Mouse (Mus musculus) left cerebral cortex, postnatal 36 days (tissue): ENCODE data around the gene Med27. TPM values are rescaled to one million over a fixed set of nuclear protein-coding genes. Genes with fewer than 3 reads are reported as not detected.

Source experiments
- DNase-seq, 2 experiments: peaks; one replicate each; pipeline ENCODE4 v3.0.0; 2021 to 2022; ENCODE audit warnings: low spot score in 2 of 2, mixed read lengths in 1 of 2
- intact Hi-C: fragments of 180-260 bp; cut with DNase I; formaldehyde crosslinking; loops from one replicate; pipeline ENCODE4 v1.15.1; 2025
- total RNA-seq, 2 experiments: library from RNA; stranded (reverse); gene quantifications; 2 replicates each; pipeline ENCODE4 v1.2.3; 2021

Med27 gene
- total RNA-seq, 2 experiments from 2014 or later, result 36.4 to 40.4 TPM

- intact Hi-C loops, result no loop called here
- no peak for DNase-seq
Observed at GRCm38 (mm10) chr2:29535566-29536244, 189.1 kb downstream of the Med27 start.

GRCm38 (mm10) chr2:29536481-29536880 is 189.9 kb downstream of the Med27 start:
- no peak for DNase-seq
- intact Hi-C loops, result no loop called here

GRCm38 (mm10) chr2:29537334-29537733 is 190.7 kb downstream of the Med27 start:
- intact Hi-C loops, result no loop called here
- no peak for DNase-seq

GRCm38 (mm10) chr2:29542039-29542438 is 195.4 kb downstream of the Med27 start:
- intact Hi-C loops, result no loop called here
- peak in 1 of 2 experiments; percentile 37 for DNase-seq

- no peak for DNase-seq
- intact Hi-C loops, result no loop called here
Observed at GRCm38 (mm10) chr2:29546571-29546970, 200.0 kb downstream of the Med27 start.

- no peak for DNase-seq
- intact Hi-C loops, result no loop called here
Observed at GRCm38 (mm10) chr2:29551816-29552585, 205.4 kb downstream of the Med27 start.

GRCm38 (mm10) chr2:29553945-29554634 is 207.5 kb downstream of the Med27 start:
- intact Hi-C loops, result no loop called here
- no peak for DNase-seq

- intact Hi-C loops, result no loop called here
- no peak for DNase-seq
Observed at GRCm38 (mm10) chr2:29558561-29558960, 211.9 kb downstream of the Med27 start.

GRCm38 (mm10) chr2:29559955-29560354 is 213.3 kb downstream of the Med27 start:
- no peak for DNase-seq
- intact Hi-C loops, result loop anchor here (5.0 kb wide), 1 partner anchor 173 kb away; no protein-coding TSS in a partner anchor

GRCm38 (mm10) chr2:29561468-29561867 is 214.8 kb downstream of the Med27 start:
- no peak for DNase-seq
- intact Hi-C loops, result loop anchor here (5.0 kb wide), 1 partner anchor 174 kb away; no protein-coding TSS in a partner anchor

GRCm38 (mm10) chr2:29563986-29564385 is 217.4 kb downstream of the Med27 start:
- peak; percentile 57 for DNase-seq
- intact Hi-C loops, result loop anchor here (5.0 kb wide), 1 partner anchor 177 kb away; no protein-coding TSS in a partner anchor

GRCm38 (mm10) chr2:29565570-29566433 is 219.2 kb downstream of the Med27 start:
- DNase-seq, result no peak
- intact Hi-C loops, result no loop called here

- DNase-seq, result no peak
- intact Hi-C loops, result loop anchor here (5.0 kb wide), 1 partner anchor 370 kb away; no protein-coding TSS in a partner anchor
Observed at GRCm38 (mm10) chr2:29571921-29572700, 225.5 kb downstream of the Med27 start.

GRCm38 (mm10) chr2:29572811-29573427 is 226.3 kb downstream of the Med27 start:
- intact Hi-C loops, result loop anchor here (5.0 kb wide), 1 partner anchor 371 kb away; no protein-coding TSS in a partner anchor
- DNase-seq, result no peak

- intact Hi-C loops, result loop anchor here (5.0 kb wide), 1 partner anchor 371 kb away; no protein-coding TSS in a partner anchor
- DNase-seq, result no peak
Observed at GRCm38 (mm10) chr2:29573591-29573990, 227.0 kb downstream of the Med27 start.

- intact Hi-C loops, result loop anchor here (5.0 kb wide), 1 partner anchor 372 kb away; no protein-coding TSS in a partner anchor
- no peak for DNase-seq
Observed at GRCm38 (mm10) chr2:29574187-29574586, 227.6 kb downstream of the Med27 start.
